Mouse (Mus musculus): ENCODE measurements around the gene Il16. TPM values are rescaled to one million over a fixed set of nuclear protein-coding genes. Genes with fewer than 3 reads are reported as not detected.

Gene Il16
- total and polyA plus RNA-seq, 2 experiments from 2014 or later: 0.85 to 0.99 TPM

DNA sequence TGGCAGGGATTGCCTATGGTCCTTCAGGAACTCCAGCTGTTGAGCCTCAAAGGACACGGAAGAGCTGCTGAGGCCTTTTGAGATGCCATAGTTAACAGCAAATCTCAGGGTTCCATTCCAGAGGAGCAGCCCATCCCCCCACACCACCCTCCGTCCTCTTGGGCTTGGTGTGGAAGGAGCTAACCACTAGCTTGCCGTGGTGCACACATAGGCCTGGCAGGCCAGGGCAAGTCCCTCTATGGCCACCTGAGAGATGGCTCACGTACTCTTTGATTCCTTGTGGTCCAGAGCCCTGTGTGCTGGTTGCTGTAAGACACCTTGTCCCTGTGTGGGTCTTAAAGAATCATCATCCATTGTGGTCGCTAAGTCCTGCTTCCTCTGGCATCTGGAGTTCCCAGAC, 104.9 kb downstream of the Il16 start:
- no peak overlapping the region for H3K9ac ChIP-seq (replicated peaks; ENCODE audit: low read length, poor library complexity, severe bottlenecking)
- H3K4me3 ChIP-seq (ENCODE audit: low read depth, low read length): no peak overlapping the region
- no peaks in the 10 kb centered on the region; the same call in 1 of the 2 replicates for H3K36me3 ChIP-seq (ENCODE audit: insufficient read depth, low read length)
- no peak for TF ChIP-seq CTCF (IDR thresholded peaks at IDR 0.05)
- ATAC-seq (ENCODE audit: low FRiP score) (no peak), DNase-seq (ENCODE audit: low spot score) (no peak)
- H3K4me1 ChIP-seq (ENCODE audit: insufficient read depth, low read length): no peaks in the 10 kb centered on the region
- no peak overlapping the region for H3K4me2 ChIP-seq (ENCODE audit: low read depth, low read length, poor library complexity, severe bottlenecking)
- H3K27me3 ChIP-seq (ENCODE audit: insufficient read depth, low read length): no peaks in the 10 kb centered on the region
- 95% methylated on average over 5 of the region's 5 CpGs for WGBS
- H3K9me3 ChIP-seq (ENCODE audit: low read length): no peaks in the 10 kb centered on the region
- H3K27ac ChIP-seq (ENCODE audit: low read depth, low read length): no peak overlapping the region

DNA sequence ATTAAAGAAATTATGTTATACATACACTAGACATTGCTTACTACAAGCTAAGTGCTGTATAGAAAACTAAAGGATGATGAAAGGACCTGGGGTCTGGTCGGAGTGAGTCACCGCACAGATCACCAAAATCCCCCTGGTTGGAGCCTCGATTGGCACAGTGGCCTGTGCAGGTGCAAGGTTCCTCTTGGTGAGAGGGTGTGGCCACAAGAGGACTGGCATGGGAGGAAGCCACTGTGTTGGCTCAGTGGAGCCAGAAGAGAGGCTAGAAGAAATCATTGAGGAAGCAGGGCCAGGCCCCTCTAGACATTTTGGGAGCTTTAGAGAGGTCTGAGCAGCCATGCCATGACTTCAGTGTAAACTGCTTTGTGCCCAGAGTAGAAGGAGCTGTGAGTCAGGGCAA, 106.4 kb downstream of the Il16 start:
- H3K4me1 ChIP-seq (ENCODE audit: insufficient read depth, low read length): no peaks in the 10 kb centered on the region
- H3K36me3 ChIP-seq (ENCODE audit: insufficient read depth, low read length): no peaks in the 10 kb centered on the region; the same call in 1 of the 2 replicates
- H3K4me3 ChIP-seq (ENCODE audit: low read depth, low read length): no peak overlapping the region
- H3K27me3 ChIP-seq (ENCODE audit: insufficient read depth, low read length): no peaks in the 10 kb centered on the region
- 86% methylated on average over 3 of the region's 3 CpGs for WGBS
- no peaks in the 10 kb centered on the region for H3K9me3 ChIP-seq (ENCODE audit: low read length)
- no peak for DNase-seq (ENCODE audit: low spot score)
- TF ChIP-seq CTCF (IDR thresholded peaks at IDR 0.05): no peak
- ATAC-seq (ENCODE audit: low FRiP score): no peak
- no peak overlapping the region for H3K9ac ChIP-seq (replicated peaks; ENCODE audit: low read length, poor library complexity, severe bottlenecking)
- no peak overlapping the region for H3K4me2 ChIP-seq (ENCODE audit: low read depth, low read length, poor library complexity, severe bottlenecking)
- no peak overlapping the region for H3K27ac ChIP-seq (ENCODE audit: low read depth, low read length)

DNA sequence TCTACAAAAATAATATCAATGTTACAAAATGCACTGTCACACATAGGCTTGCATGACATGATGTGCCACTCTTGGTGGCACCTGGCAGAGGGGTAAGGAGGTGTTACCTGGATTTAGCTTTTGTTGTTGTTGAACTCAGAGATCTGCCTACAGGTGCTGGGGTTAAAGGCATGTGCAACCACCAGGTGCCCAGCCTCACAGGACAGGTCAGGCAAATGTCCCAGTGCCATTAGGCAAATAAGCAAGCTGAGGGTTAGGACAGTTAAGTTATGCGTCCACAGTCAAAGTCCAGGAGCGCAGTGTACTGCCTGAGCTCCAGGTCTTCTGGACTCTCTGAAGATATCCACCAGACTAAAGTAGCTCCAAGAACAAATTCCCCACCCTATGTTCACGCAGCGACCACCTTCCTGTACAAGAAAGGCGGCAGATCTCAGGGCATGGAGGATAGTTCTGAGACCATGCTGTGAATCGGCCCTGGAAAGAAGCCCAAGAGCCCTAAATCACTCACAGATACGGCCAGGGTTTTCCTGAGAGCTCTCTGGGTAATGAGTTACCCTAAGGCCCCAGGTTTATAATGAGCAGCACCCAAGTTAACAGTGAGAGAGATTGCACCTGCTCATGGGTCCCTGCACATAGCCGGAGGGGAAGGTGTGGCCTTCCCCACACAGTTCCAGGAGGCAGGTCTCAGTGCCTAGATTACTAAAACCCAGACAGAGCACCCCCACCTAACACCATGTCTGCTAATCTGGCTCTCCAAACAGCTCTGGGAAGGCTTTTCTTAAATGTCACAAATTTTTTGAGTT, 107.5 kb downstream of the Il16 start:
- no peaks in the 10 kb centered on the region for H3K4me1 ChIP-seq (ENCODE audit: insufficient read depth, low read length)
- no peaks in the 10 kb centered on the region; the same call in 1 of the 2 replicates for H3K36me3 ChIP-seq (ENCODE audit: insufficient read depth, low read length)
- no peak overlapping the region for H3K4me2 ChIP-seq (ENCODE audit: low read depth, low read length, poor library complexity, severe bottlenecking)
- no peak for DNase-seq (ENCODE audit: low spot score)
- H3K9ac ChIP-seq (replicated peaks; ENCODE audit: low read length, poor library complexity, severe bottlenecking): no peak overlapping the region
- no peaks in the 10 kb centered on the region for H3K27me3 ChIP-seq (ENCODE audit: insufficient read depth, low read length)
- no peak for TF ChIP-seq CTCF (IDR thresholded peaks at IDR 0.05)
- H3K4me3 ChIP-seq (ENCODE audit: low read depth, low read length): no peak overlapping the region
- H3K27ac ChIP-seq (ENCODE audit: low read depth, low read length): no peak overlapping the region
- 91% methylated on average over 8 of the region's 8 CpGs for WGBS
- no peaks in the 10 kb centered on the region for H3K9me3 ChIP-seq (ENCODE audit: low read length)
- ATAC-seq (ENCODE audit: low FRiP score): no peak

GRCm38 (mm10) chr7:83636425-83636824, 109.1 kb downstream of the Il16 start:
- no peak for TF ChIP-seq CTCF (IDR thresholded peaks at IDR 0.05)
- Histone ChIP-seq H3K9me3 (ENCODE audit: low read length) (no peaks in the 10 kb centered on the region), H3K36me3 (ENCODE audit: insufficient read depth, low read length) (no peaks in the 10 kb centered on the region; the same call in 1 of the 2 replicates), H3K27ac (ENCODE audit: low read depth, low read length) (no peak overlapping the region), H3K4me3 (ENCODE audit: low read depth, low read length) (no peak overlapping the region), H3K4me2 (ENCODE audit: low read depth, low read length, poor library complexity, severe bottlenecking) (no peak overlapping the region), H3K4me1 (ENCODE audit: insufficient read depth, low read length) (no peaks in the 10 kb centered on the region; the same call in 1 of the 2 replicates), H3K9ac (replicated peaks; ENCODE audit: low read length, poor library complexity, severe bottlenecking) (no peak overlapping the region), H3K27me3 (ENCODE audit: insufficient read depth, low read length) (no peaks in the 10 kb centered on the region)
- DNase-seq (ENCODE audit: low spot score): no peak
- WGBS: 89% methylated on average over 8 of the region's 8 CpGs
- ATAC-seq (ENCODE audit: low FRiP score): no peak

DNA sequence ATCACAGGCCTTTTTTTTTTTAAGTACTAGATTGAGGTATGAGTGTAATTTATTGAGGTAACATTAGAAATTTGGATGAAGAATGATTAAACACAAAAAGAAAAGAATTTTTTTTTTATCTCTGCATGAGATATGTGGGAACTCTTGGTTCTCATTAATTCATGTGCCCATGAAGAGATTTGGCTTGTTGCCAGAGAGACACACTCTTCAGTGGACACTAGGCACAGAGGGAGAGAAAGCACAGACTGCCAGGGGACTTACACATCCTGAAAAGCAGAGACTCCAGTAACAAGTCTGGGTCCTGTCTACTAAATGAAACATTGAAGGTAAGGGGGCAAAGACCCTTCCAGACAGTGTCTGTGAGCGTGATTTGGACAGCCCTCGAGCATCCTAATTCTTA, 109.8 kb downstream of the Il16 start:
- 73% methylated on average over 2 of the region's 2 CpGs for WGBS
- DNase-seq (ENCODE audit: low spot score) (peak; percentile 58), ATAC-seq (ENCODE audit: low FRiP score) (no peak)
- Histone ChIP-seq H3K4me1 (ENCODE audit: insufficient read depth, low read length) (peaks cover 4% of the 10 kb centered on the region; the same call in 1 of the 2 replicates), H3K9me3 (ENCODE audit: low read length) (no peaks in the 10 kb centered on the region), H3K27ac (ENCODE audit: low read depth, low read length) (no peak overlapping the region), H3K4me3 (ENCODE audit: low read depth, low read length) (no peak overlapping the region), H3K36me3 (ENCODE audit: insufficient read depth, low read length) (no peaks in the 10 kb centered on the region; the same call in 1 of the 2 replicates), H3K4me2 (ENCODE audit: low read depth, low read length, poor library complexity, severe bottlenecking) (no peak overlapping the region), H3K27me3 (ENCODE audit: insufficient read depth, low read length) (no peaks in the 10 kb centered on the region), H3K9ac (replicated peaks; ENCODE audit: low read length, poor library complexity, severe bottlenecking) (no peak overlapping the region)
- no peak for TF ChIP-seq CTCF (IDR thresholded peaks at IDR 0.05)

- H3K9me3 ChIP-seq (ENCODE audit: low read length): no peaks in the 10 kb centered on the region
- WGBS: 93% methylated on average over 6 of the region's 6 CpGs
- ATAC-seq (ENCODE audit: low FRiP score) (no peak), DNase-seq (ENCODE audit: low spot score) (no peak)
- no peaks in the 10 kb centered on the region for H3K27me3 ChIP-seq (ENCODE audit: insufficient read depth, low read length)
- no peak overlapping the region for H3K4me2 ChIP-seq (ENCODE audit: low read depth, low read length, poor library complexity, severe bottlenecking)
- H3K36me3 ChIP-seq (ENCODE audit: insufficient read depth, low read length): no peaks in the 10 kb centered on the region
- H3K27ac ChIP-seq (ENCODE audit: low read depth, low read length): no peak overlapping the region
- H3K9ac ChIP-seq (replicated peaks; ENCODE audit: low read length, poor library complexity, severe bottlenecking): no peak overlapping the region
- H3K4me3 ChIP-seq (ENCODE audit: low read depth, low read length): no peak overlapping the region
- TF ChIP-seq CTCF (IDR thresholded peaks at IDR 0.05): no peak
- H3K4me1 ChIP-seq (ENCODE audit: insufficient read depth, low read length): peaks cover 5% of the 10 kb centered on the region; the same call in 1 of the 2 replicates
Measured at GRCm38 (mm10) chr7:83633856-83634255, 111.7 kb downstream of the Il16 start.

All from midbrain, postnatal 0 days (tissue).